Mouse (Mus musculus) limb, embryonic 12.5 days (tissue): ENCODE measurements at regions not wholly inside any gene's neighbourhood (a gene's known extent, or its start where the extent isn't known, plus 50 kb on each side); places are given as distances from the start of the nearest gene placed in this dataset.
"Not testable (repeated sequence)": the region's sequence is repeated elsewhere in the genome, so short reads cannot be mapped to it uniquely, and the experiment has no call there.

Experiments used
- ATAC-seq: fragments of 200-750 bp; cut with Nextera tagmentation; 2 replicates; pipeline ENCODE4 v1.8.0; 2017; ENCODE audit warnings: low read depth, moderate TSS enrichment; ENCODE audit not compliant: insufficient number of reproducible peaks, insufficient read depth, low FRiP score, low TSS enrichment
- H3K27ac ChIP-seq: fragments of 300-500 bp; sonication (generic); 2 replicates; pipeline ENCODE4 v1.5.1; 2016; ENCODE audit warnings: mild to moderate bottlenecking, moderate library complexity
- H3K27me3 ChIP-seq: fragments of 300-500 bp; sonication (generic); 2 replicates; pipeline ENCODE4 v1.6.1; 2016; ENCODE audit warnings: mild to moderate bottlenecking, moderate library complexity
- H3K36me3 ChIP-seq: fragments of 300-500 bp; sonication (generic); 2 replicates; pipeline ENCODE4 v1.6.1; 2016; ENCODE audit warnings: mild to moderate bottlenecking, moderate library complexity
- H3K4me1 ChIP-seq: fragments of 300-500 bp; sonication (generic); replicated peaks from 2 replicates; pipeline ENCODE4 v1.6.1; 2016
- H3K4me2 ChIP-seq: fragments of 300-500 bp; sonication (generic); 2 replicates; pipeline ENCODE4 v1.6.1; 2016; ENCODE audit warnings: mild to moderate bottlenecking, moderate library complexity
- H3K4me3 ChIP-seq: fragments of 300-500 bp; sonication (generic); replicated peaks from 2 replicates; pipeline ENCODE4 v1.5.1; 2016; ENCODE audit warnings: mild to moderate bottlenecking
- H3K9ac ChIP-seq: fragments of 300-500 bp; sonication (generic); replicated peaks from 2 replicates; pipeline ENCODE4 v1.6.1; 2016; ENCODE audit warnings: mild to moderate bottlenecking, moderate library complexity
- H3K9me3 ChIP-seq: fragments of 300-500 bp; sonication (generic); 2 replicates; pipeline ENCODE4 v1.6.1; 2016; ENCODE audit warnings: mild to moderate bottlenecking, moderate library complexity
- WGBS: fragments of 180-500 bp; shearing (Covaris S2); methylation state at CpG from one replicate; pipeline ENCODE4 v1.1.7; 2016; 5-methylcytosine and 5-hydroxymethylcytosine counted together

DNA sequence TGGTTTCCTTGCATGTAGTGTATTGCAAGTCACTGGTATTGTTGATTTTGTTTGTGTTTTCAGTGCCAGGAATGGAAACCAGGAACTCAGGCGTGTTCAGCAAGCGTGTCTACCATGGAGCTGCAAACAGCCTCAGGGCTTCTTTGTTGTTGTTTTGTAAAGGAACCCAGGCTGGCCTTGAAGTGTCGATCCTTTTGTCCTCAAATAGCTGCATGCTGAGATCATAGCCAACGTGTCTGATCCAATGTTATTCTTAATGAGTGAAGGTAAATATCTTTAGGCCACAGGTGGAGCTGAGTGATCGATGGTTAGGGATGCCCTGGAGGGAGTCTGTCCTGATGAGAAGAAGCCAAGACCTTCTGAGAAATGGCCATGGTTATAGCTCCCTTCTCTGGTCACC lies 143.3 kb downstream of the Cyld start:
- Histone ChIP-seq H3K9me3 (no peaks in the 10 kb centered on the region), H3K36me3 (no peaks in the 10 kb centered on the region), H3K4me3 (no peak overlapping the region), H3K4me2 (no peak overlapping the region), H3K27ac (no peak overlapping the region), H3K4me1 (no peaks in the 10 kb centered on the region), H3K27me3 (peaks cover 20% of the 10 kb centered on the region), H3K9ac (no peak overlapping the region)
- no peak for ATAC-seq
- WGBS = 69% methylated on average over 5 of the region's 5 CpGs

DNA sequence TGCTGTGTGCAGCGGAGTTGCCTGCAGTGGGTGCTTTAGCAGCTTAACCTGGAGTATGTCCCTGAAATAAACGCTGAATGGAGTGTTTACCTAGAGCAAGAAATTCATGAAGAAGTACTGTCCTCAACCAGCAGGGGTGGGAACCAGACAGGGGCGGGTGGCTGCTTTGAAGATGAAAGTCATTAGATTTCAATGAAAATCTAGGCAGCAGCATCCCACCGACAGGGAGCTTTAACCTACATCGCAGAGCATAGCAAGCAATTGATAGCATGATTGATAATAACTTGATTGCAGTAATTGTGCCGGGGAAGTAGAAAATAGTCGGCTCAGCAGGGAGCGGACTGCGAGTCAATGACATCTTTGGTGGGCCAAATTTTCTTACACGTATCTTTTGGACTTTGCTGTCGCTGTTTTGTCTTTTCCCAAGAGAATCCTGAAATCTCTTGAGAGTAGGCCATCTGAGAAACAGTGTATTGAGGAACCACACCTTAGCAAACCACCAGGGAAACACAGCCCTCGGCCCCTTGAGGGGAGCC lies 139.0 kb downstream of the Cyld start:
- H3K4me1 ChIP-seq = no peaks in the 10 kb centered on the region
- no peak for ATAC-seq
- no peaks in the 10 kb centered on the region for H3K36me3 ChIP-seq
- H3K4me3 ChIP-seq = no peak overlapping the region
- H3K4me2 ChIP-seq = no peak overlapping the region
- H3K27ac ChIP-seq = no peak overlapping the region
- H3K9me3 ChIP-seq = no peaks in the 10 kb centered on the region
- no peak overlapping the region for H3K9ac ChIP-seq
- H3K27me3 ChIP-seq = 0 out of 2 replicates have a peak, but pooled peaks cover 6% of the 10 kb centered on the region
- WGBS = 62% methylated on average over 12 of the region's 12 CpGs

DNA sequence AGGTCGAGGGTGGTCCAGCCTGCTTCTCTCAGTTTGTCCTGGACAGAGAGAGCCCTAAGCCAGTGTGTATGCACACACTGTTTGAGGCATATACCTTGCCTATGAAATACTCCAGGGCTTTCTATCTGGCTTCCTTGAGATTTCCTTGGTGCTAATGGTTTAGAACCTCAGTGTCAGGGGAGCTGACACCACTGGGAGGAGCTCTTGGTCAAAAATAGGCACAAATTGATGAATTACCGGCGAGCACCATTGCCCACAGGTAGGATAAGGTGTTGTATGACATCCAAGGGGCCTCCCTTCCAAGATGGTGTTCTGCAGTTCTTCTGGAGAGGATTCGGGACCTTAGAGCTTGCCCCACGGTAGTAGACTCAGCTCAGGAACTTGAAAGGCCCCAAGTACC lies 129.0 kb downstream of the Cyld start:
- no peaks in the 10 kb centered on the region; the same call in 1 of the 2 replicates for H3K27me3 ChIP-seq
- no peak overlapping the region for H3K27ac ChIP-seq
- peaks cover 3% of the 10 kb centered on the region for H3K9me3 ChIP-seq
- no peak overlapping the region for H3K9ac ChIP-seq
- no peak for ATAC-seq
- no peak overlapping the region for H3K4me3 ChIP-seq
- H3K36me3 ChIP-seq = no peaks in the 10 kb centered on the region
- WGBS = 59% methylated on average over 5 of the region's 5 CpGs
- no peak overlapping the region for H3K4me2 ChIP-seq
- H3K4me1 ChIP-seq = no peaks in the 10 kb centered on the region

- Histone ChIP-seq H3K36me3 (no peaks in the 10 kb centered on the region), H3K9ac (no peak overlapping the region), H3K4me2 (no peak overlapping the region), H3K4me1 (no peaks in the 10 kb centered on the region), H3K4me3 (no peak overlapping the region), H3K27me3 (peaks cover 1% of the 10 kb centered on the region; the same call in 1 of the 2 replicates), H3K9me3 (peaks cover 3% of the 10 kb centered on the region), H3K27ac (no peak overlapping the region)
- no peak for ATAC-seq
- 84% methylated on average over 7 of the region's 7 CpGs for WGBS
Observed at GRCm38 (mm10) chr8:88823931-88824330, 127.1 kb downstream of the Cyld start.

DNA sequence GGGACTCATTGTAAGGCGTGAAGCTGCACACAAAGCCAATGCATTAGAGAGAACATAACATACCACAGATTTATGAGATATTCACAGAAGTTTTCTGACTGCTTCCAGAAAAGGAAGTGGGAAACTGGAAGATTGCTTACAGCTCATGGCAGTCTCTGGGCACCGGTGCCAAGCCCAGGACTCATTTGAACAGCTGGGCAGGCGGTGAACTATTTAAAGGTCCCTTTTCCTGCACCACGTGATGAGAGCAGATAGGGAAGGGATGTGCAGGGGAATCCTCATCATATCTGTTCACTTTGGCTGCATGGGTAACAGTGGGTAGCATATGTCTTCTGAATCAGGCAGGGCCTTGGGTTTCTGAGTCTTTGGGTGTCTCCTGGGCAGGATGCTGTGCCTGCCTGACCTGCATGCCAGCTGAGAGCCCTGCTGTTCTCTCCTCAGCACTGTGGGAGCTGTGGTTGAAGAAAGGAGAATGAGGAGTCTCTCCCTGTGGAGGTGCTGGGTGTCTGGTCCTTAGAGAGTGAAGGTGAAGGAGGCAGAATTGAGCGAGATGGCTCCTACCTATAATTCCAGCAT lies 123.5 kb downstream of the Cyld start:
- Histone ChIP-seq H3K9me3 (peaks cover 3% of the 10 kb centered on the region), H3K27me3 (peaks cover 13% of the 10 kb centered on the region), H3K27ac (no peak overlapping the region), H3K4me1 (no peaks in the 10 kb centered on the region), H3K4me2 (no peak overlapping the region), H3K36me3 (no peaks in the 10 kb centered on the region), H3K9ac (no peak overlapping the region), H3K4me3 (no peak overlapping the region)
- no peak for ATAC-seq
- whole genome bisulfite sequencing = 83% methylated on average over 5 of the region's 5 CpGs

- ATAC-seq = no peak
- H3K4me2 ChIP-seq = no peak overlapping the region
- no peak overlapping the region for H3K4me3 ChIP-seq
- WGBS = 71% methylated on average over 5 of the region's 5 CpGs
- no peak overlapping the region for H3K27ac ChIP-seq
- H3K27me3 ChIP-seq = peaks cover 28% of the 10 kb centered on the region
- H3K36me3 ChIP-seq = no peaks in the 10 kb centered on the region
- H3K4me1 ChIP-seq = no peaks in the 10 kb centered on the region
- H3K9me3 ChIP-seq = no peaks in the 10 kb centered on the region
- H3K9ac ChIP-seq = no peak overlapping the region
Observed at GRCm38 (mm10) chr8:88816461-88816860, 119.6 kb downstream of the Cyld start.

- ATAC-seq = no peak
- Histone ChIP-seq H3K9ac (no peak overlapping the region), H3K27ac (no peak overlapping the region), H3K9me3 (no peaks in the 10 kb centered on the region), H3K27me3 (peaks cover 28% of the 10 kb centered on the region), H3K36me3 (no peaks in the 10 kb centered on the region), H3K4me1 (no peaks in the 10 kb centered on the region), H3K4me2 (no peak overlapping the region), H3K4me3 (no peak overlapping the region)
- 88% methylated on average over 6 of the region's 6 CpGs for WGBS
Observed at GRCm38 (mm10) chr8:88814246-88814645, 117.4 kb downstream of the Cyld start.

GRCm38 (mm10) chr8:88812901-88813676 lies 116.3 kb downstream of the Cyld start:
- 54% methylated on average over 27 of the region's 27 CpGs for WGBS
- Histone ChIP-seq H3K27ac (no peak overlapping the region), H3K4me3 (no peak overlapping the region), H3K36me3 (no peaks in the 10 kb centered on the region), H3K9me3 (no peaks in the 10 kb centered on the region), H3K4me1 (no peaks in the 10 kb centered on the region), H3K4me2 (no peak overlapping the region), H3K9ac (no peak overlapping the region), H3K27me3 (peaks cover 19% of the 10 kb centered on the region)
- no peak for ATAC-seq

DNA sequence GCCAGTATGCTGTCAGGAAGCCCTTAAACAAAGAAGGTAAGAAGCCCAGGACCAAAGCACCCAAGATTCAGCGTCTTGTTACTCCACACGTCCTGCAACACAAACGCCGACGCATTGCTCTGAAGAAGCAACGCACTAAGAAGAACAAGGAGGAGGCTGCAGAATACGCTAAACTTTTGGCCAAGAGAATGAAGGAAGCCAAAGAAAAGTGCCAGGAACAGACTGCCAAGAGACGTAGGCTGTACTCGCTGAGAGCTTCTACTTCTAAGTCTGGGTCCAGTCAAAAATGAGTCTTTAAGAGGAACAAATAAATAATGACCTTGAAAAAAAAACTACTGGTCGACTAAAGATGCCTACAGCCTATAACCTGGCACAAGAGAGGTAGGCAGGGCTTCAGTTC lies 110.0 kb downstream of the Cyld start:
- not testable (repeated sequence) for H3K9me3 ChIP-seq, ATAC-seq, H3K36me3 ChIP-seq, H3K9ac ChIP-seq, H3K4me2 ChIP-seq, H3K27me3 ChIP-seq, H3K4me1 ChIP-seq, H3K27ac ChIP-seq, H3K4me3 ChIP-seq
- 90% methylated on average over 10 of the region's 10 CpGs for WGBS
